Mouse (Mus musculus) embryonic facial prominence, embryonic 14.5 days (tissue): ENCODE data around the gene Ppcdc. TPM values are rescaled to one million over a fixed set of nuclear protein-coding genes. Genes with fewer than 3 reads are reported as not detected.
A peak's percentile ranks its signal among the peaks of the same experiment; 100 is the strongest.

Source experiments
- ATAC-seq: fragments of 200-750 bp; cut with Nextera tagmentation; 2 replicates; pipeline ENCODE4 v1.8.0; 2017; ENCODE audit warnings: low read depth, moderate number of reproducible peaks, moderate TSS enrichment
- DNase-seq: peaks from one replicate; pipeline ENCODE4 v3.0.0-alpha.2; 2015; ENCODE audit warnings: low spot score
- H3K27ac ChIP-seq: fragments of 300-500 bp; sonication (generic); replicated peaks from 2 replicates; pipeline ENCODE4 v1.5.1; 2014; ENCODE audit warnings: low read depth, mild to moderate bottlenecking, low read length, moderate library complexity
- H3K27me3 ChIP-seq: fragments of 300-500 bp; sonication (generic); replicated peaks from 2 replicates; pipeline ENCODE4 v1.6.1; 2014; ENCODE audit warnings: low read length; ENCODE audit not compliant: control insufficient read depth, insufficient read depth
- H3K36me3 ChIP-seq: fragments of 300-500 bp; sonication (generic); 2 replicates; pipeline ENCODE4 v1.6.1; 2014; ENCODE audit warnings: low read length, mixed read lengths; ENCODE audit not compliant: control insufficient read depth, insufficient read depth
- H3K4me1 ChIP-seq: fragments of 300-500 bp; sonication (generic); 2 replicates; pipeline ENCODE4 v1.6.1; 2014; ENCODE audit warnings: antibody characterized with exemption, low read length; ENCODE audit not compliant: control insufficient read depth, insufficient read depth
- H3K4me2 ChIP-seq: fragments of 300-500 bp; sonication (generic); 2 replicates; pipeline ENCODE4 v1.6.1; 2014; ENCODE audit warnings: low read depth, mild to moderate bottlenecking, low read length, moderate library complexity, mixed read lengths
- H3K4me3 ChIP-seq: fragments of 300-500 bp; sonication (generic); 2 replicates; pipeline ENCODE4 v1.5.1; 2014; ENCODE audit warnings: low read depth, mild to moderate bottlenecking, low read length
- H3K9ac ChIP-seq: fragments of 300-500 bp; sonication (generic); 2 replicates; pipeline ENCODE4 v1.6.1; 2014; ENCODE audit warnings: low read depth, mild to moderate bottlenecking, low read length, moderate library complexity, mixed read lengths
- H3K9me3 ChIP-seq: fragments of 300-500 bp; sonication (generic); 2 replicates; pipeline ENCODE4 v1.6.1; 2016; ENCODE audit warnings: low read length; ENCODE audit not compliant: control insufficient read depth
- WGBS: fragments of 180-500 bp; shearing (Covaris S2); extraction: QIAGEN DNeasy Blood & Tissue Kit; methylation state at CpG from one replicate; pipeline ENCODE4 v1.1.7; 2014; 5-methylcytosine and 5-hydroxymethylcytosine counted together
- polyA plus RNA-seq: library from polyadenylated mRNA; unstranded; fragments of >200 nt; fragmentation: Nextera tagmentation; extraction: Ambion mirVana; gene quantifications from 2 replicates; pipeline ENCODE4 v1.2.1, GENCODE M21; 2014

Ppcdc gene
- 20.2 and 25.2 TPM in 2 replicates for polyA plus RNA-seq

DNA sequence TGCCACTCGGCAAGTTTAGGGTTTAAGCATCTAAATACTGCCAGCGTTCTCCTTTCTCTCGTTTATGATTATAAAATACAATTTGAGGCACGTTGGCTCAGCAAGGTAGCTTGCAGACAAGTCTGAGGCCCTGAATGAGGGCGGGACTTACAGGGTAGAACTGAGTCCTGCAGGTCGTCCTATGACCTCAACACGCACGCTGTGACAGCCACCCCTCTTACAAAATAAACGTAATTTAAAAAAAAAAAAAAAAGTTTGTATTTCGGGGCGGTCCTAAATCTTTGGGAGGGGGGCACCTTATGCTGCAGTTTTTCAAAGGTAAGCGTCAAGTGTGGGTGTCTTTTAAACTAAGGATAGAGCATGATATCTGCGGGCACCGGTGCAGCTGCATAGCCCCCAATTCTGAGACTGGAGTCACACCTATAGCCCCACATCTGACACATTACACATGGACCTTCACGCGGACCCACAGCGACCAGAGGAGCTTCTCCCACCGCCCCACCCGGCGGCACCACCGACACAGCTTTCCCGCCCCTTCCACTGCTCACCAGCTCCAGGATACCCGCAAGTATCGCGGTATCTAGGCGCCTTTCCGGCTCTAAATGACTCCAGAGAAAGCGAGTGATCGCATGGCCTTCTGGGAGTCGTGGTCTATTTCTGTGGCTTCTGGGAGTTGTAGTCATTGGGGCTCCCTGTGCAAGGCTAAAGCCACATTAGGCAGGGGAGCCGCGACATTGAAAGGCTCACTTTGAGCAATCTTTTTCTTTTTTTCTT is at the start of gene Ppcdc:
Gene Ppcdc (minus strand): TSS at position 603 of the 774 bp plus-strand sequence.
- H3K4me1 ChIP-seq: 0 out of 2 replicates have a peak, but pooled peaks cover 5% of the 10 kb centered on the region
- peak within 1 kb of the TSS; percentile 69 for H3K4me2 ChIP-seq
- DNase-seq: peak; percentile 99
- H3K9ac ChIP-seq: peak within 1 kb of the TSS; percentile 74
- H3K9me3 ChIP-seq: no peaks in the 10 kb centered on the region
- ATAC-seq: peak; percentile 98
- peak within 1 kb of the TSS; percentile 71 for H3K27ac ChIP-seq
- H3K4me3 ChIP-seq: peak within 1 kb of the TSS; percentile 51
- 3% methylated on average over 32 of the region's 32 CpGs for WGBS
- no peaks in the 10 kb centered on the region for H3K27me3 ChIP-seq
- no peaks in the 10 kb centered on the region for H3K36me3 ChIP-seq

DNA sequence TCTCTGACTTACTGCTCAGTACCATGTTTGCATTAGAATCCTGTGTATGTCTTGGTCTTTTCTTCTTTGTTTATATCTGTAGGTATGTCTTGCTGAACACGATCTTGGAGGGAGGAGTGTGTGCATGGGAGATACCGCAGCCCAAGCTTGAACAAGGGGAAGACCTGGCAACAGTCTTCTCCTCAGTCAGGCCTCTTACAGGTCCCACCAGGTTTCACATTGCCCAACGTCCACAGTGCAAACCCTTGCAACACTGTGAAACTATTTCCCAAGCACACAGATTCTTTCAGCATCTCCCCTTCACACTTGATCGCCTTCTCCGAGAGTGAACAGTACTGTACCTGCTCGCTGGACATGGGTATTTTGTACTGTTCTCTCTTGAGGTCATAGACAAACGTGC is 47.9 kb upstream of the Ppcdc start:
- no peaks in the 10 kb centered on the region for H3K4me1 ChIP-seq
- no peak overlapping the region for H3K4me2 ChIP-seq
- no peaks in the 10 kb centered on the region for H3K9me3 ChIP-seq
- ATAC-seq (no peak), DNase-seq (no peak)
- no peak overlapping the region for H3K27ac ChIP-seq
- no peak overlapping the region for H3K9ac ChIP-seq
- H3K4me3 ChIP-seq: no peak overlapping the region
- H3K36me3 ChIP-seq: no peaks in the 10 kb centered on the region
- no peaks in the 10 kb centered on the region for H3K27me3 ChIP-seq
- 73% methylated on average over 7 of the region's 7 CpGs for WGBS

DNA sequence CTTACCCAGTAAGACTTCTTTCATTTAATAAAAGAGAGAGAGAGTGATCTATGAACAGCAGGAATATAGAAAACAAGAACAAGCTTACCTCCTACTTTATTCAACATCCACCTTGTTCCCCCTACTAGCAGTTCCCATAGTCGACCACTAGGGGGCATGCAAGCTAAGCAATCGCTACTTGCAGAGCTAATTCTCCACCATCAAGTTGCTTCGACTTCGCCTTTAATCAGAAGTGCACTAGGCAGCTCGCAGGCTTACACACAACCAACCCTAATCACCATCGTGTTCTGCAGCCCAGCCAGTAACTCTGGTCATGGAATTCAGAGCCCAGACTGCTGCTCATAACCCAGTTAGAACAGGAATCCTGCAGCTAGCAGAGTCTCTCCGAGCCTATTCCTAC is 45.9 kb upstream of the Ppcdc start:
- no peak overlapping the region for H3K27ac ChIP-seq
- H3K9ac ChIP-seq: no peak overlapping the region
- ATAC-seq: peak; percentile 47; the same call in 1 of the 2 replicates
- no peaks in the 10 kb centered on the region for H3K4me1 ChIP-seq
- no peaks in the 10 kb centered on the region for H3K9me3 ChIP-seq
- no peak overlapping the region for H3K4me2 ChIP-seq
- H3K4me3 ChIP-seq: no peak overlapping the region
- peak; percentile 87 for DNase-seq
- 13% methylated on average over 7 of the region's 7 CpGs for WGBS
- H3K27me3 ChIP-seq: no peaks in the 10 kb centered on the region
- no peaks in the 10 kb centered on the region for H3K36me3 ChIP-seq

- Histone ChIP-seq H3K9me3 (no peaks in the 10 kb centered on the region), H3K4me3 (no peak overlapping the region), H3K36me3 (no peaks in the 10 kb centered on the region), H3K4me1 (peaks cover 8% of the 10 kb centered on the region), H3K27me3 (no peaks in the 10 kb centered on the region), H3K27ac (no peak overlapping the region), H3K4me2 (no peak overlapping the region), H3K9ac (no peak overlapping the region)
- ATAC-seq (no peak), DNase-seq (peak; percentile 3)
- 53% methylated on average over 4 of the region's 4 CpGs for WGBS
Observed at GRCm38 (mm10) chr9:57468914-57469313, 29.0 kb upstream of the Ppcdc start.

GRCm38 (mm10) chr9:57467896-57468549 is 28.1 kb upstream of the Ppcdc start, which contains the start of gene Scamp5:
TSS of gene Scamp5 (minus strand) at chr9:57468060.
- 2% methylated on average over 30 of the region's 48 CpGs for WGBS
- no peaks in the 10 kb centered on the region for H3K27me3 ChIP-seq
- no peaks in the 10 kb centered on the region for H3K9me3 ChIP-seq
- peak within 1 kb of the TSS; percentile 68 for H3K4me2 ChIP-seq
- H3K27ac ChIP-seq: 0 out of 2 replicates have a peak within 1 kb of the TSS, but pooled peaks have one; percentile 2
- H3K36me3 ChIP-seq: no peaks in the 10 kb centered on the region
- ATAC-seq (peak; percentile 95), DNase-seq (peak; percentile 98)
- peak within 1 kb of the TSS; percentile 71 for H3K9ac ChIP-seq
- peak within 1 kb of the TSS; percentile 67 for H3K4me3 ChIP-seq
- H3K4me1 ChIP-seq: peaks cover 8% of the 10 kb centered on the region

- Histone ChIP-seq H3K9me3 (no peaks in the 10 kb centered on the region), H3K4me1 (peaks cover 8% of the 10 kb centered on the region), H3K4me2 (peak overlapping the region; percentile 68), H3K4me3 (peak overlapping the region; percentile 67), H3K9ac (peak overlapping the region; percentile 71), H3K27me3 (no peaks in the 10 kb centered on the region), H3K27ac (0 out of 2 replicates have a peak overlapping the region, but pooled peaks have one; percentile 2), H3K36me3 (no peaks in the 10 kb centered on the region)
- ATAC-seq: peak; percentile 39
- WGBS: under 1% methylated on average over 18 of the region's 18 CpGs
- DNase-seq: peak; percentile 9
Observed at GRCm38 (mm10) chr9:57467271-57467771, 27.4 kb upstream of the Ppcdc start.

GRCm38 (mm10) chr9:57466101-57466500 is 26.2 kb upstream of the Ppcdc start:
- H3K9ac ChIP-seq: no peak overlapping the region
- 41% methylated on average over 3 of the region's 3 CpGs for WGBS
- no peaks in the 10 kb centered on the region for H3K27me3 ChIP-seq
- ATAC-seq: no peak
- no peak overlapping the region for H3K4me3 ChIP-seq
- no peaks in the 10 kb centered on the region for H3K9me3 ChIP-seq
- DNase-seq: no peak
- no peak overlapping the region for H3K27ac ChIP-seq
- H3K36me3 ChIP-seq: no peaks in the 10 kb centered on the region
- peaks cover 8% of the 10 kb centered on the region for H3K4me1 ChIP-seq
- H3K4me2 ChIP-seq: no peak overlapping the region; the same call in 1 of the 2 replicates

- H3K4me3 ChIP-seq: no peak overlapping the region
- no peak overlapping the region for H3K4me2 ChIP-seq
- no peak for ATAC-seq
- 0 out of 2 replicates have a peak, but pooled peaks cover 5% of the 10 kb centered on the region for H3K9me3 ChIP-seq
- no peak for DNase-seq
- 71% methylated on average over 6 of the region's 6 CpGs for WGBS
- H3K27ac ChIP-seq: no peak overlapping the region
- H3K36me3 ChIP-seq: no peaks in the 10 kb centered on the region
- H3K9ac ChIP-seq: no peak overlapping the region
- H3K27me3 ChIP-seq: no peaks in the 10 kb centered on the region
- peaks cover 8% of the 10 kb centered on the region for H3K4me1 ChIP-seq
Observed at GRCm38 (mm10) chr9:57462866-57463265, 22.9 kb upstream of the Ppcdc start.
